Mouse (Mus musculus): ENCODE measurements at regions not wholly inside any gene's neighbourhood (a gene's known extent, or its start where the extent isn't known, plus 50 kb on each side); places are given as distances from the start of the nearest gene placed in this dataset.
A peak's percentile ranks its signal among the peaks of the same experiment; 100 is the strongest.

- no peak for ATAC-seq (ENCODE audit: low TSS enrichment)
These were observed 1130.7 kb upstream of the Gulo start for GRCm38 (mm10) chr14:67139674-67140073.

DNA sequence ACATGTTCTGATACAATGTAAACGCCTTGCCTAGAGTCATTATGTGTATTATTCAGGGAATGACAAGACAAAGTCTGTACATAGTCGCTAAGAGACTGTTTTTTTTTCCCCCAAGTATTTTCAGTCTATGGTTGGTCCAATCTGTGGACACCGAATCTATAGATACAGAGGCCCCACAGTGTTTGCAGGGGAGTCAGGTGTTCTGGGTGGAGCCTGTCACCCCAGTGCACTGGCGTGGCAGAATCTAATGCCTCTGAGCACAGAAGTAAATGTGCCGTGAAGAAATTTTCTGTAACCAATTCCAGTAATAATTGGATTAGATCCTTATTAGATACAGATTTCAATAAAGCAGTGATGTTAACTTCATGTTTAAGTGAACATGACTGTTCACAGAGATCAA is 1130.1 kb upstream of the Gulo start:
- no peak for ATAC-seq (ENCODE audit: low TSS enrichment)

DNA sequence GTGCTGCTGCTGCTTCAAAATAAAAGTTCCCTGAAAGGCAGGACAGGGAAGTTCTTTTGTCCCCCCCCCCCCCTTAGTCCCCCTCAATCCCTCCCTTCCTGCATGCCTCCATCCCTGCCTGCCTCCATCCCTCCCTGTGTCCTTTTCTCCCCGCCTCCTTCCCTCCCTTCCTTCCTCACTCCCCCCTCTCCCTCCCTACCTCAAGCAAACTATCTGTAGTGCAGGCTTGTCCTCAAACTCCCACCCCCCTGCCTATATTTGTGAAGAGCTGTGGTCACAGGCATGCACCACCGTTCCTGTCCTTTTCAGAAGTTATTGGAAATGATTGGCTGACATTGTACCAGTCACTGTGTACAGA is 1127.1 kb upstream of the Gulo start:
- ATAC-seq (ENCODE audit: low TSS enrichment) = no peak

GRCm38 (mm10) chr14:67135221-67136140 is 1126.5 kb upstream of the Gulo start:
- peak; percentile 60 for ATAC-seq (ENCODE audit: low TSS enrichment)

DNA sequence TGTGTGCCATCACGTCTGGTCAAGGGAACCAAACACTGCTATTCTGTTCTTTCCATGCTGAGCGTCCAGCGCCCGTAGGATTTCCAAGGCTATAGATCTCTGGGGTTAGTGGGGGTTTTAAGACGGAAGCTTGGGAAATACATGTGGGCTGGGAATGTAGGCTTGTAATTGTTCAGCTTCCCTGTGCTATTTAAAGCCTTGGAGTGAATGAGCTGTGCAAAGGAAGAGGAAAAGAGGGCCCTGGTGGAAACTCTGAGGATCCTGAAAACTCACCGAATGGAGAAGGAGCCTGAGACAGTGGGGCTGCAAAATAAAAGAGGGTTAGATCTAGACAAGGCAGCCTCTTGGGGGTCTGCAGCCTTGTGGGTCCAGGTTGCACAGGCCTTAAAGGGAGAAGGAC is 1124.2 kb upstream of the Gulo start:
- peak; percentile 60; the same call in 1 of the 2 replicates for ATAC-seq (ENCODE audit: low TSS enrichment)

DNA sequence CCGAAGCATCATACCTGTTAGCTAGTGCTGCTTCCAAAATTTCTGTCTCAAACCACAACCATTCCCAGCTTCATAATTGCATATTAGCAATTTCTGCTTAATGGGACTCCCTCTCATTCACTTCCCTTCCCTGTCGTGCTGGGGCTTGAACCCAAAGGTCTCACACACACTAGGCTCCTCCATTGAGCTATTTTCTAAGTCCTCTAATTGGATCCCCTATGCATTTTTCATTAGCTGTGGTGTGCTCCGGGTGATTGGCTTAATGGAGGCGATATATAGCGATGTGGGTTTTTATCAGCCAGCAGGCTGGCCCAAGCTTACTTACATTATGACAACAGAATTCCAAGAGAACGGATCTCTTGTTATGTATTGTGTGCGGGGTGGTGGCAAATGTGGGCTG is 1118.1 kb upstream of the Gulo start:
- no peak for ATAC-seq (ENCODE audit: low TSS enrichment)

- ATAC-seq (ENCODE audit: low TSS enrichment) = no peak
These were observed 1117.2 kb upstream of the Gulo start for GRCm38 (mm10) chr14:67126254-67126653.

DNA sequence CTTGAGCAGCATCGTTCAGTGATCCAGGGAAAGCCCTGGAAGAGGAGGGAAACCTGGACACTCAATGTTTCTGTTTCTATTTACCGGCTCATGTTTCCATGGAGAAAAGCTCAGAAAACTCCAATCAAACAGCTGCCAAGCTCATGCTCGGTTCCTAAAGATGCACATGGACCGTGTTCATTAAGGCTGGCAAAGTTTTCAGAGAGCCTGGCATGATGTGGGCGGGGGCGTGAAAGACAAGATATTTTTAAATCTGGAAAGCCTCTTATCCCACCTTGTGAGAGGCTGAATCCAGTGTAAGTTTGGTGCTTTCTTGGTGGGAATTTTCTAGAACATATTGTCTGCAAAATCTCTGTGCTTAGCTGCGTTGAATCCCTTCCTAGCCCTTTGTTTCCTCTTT is 1114.3 kb upstream of the Gulo start:
- ATAC-seq (ENCODE audit: low TSS enrichment) = peak; percentile 45
